Mouse (Mus musculus): ENCODE measurements around the gene Slc3a2.

DNA sequence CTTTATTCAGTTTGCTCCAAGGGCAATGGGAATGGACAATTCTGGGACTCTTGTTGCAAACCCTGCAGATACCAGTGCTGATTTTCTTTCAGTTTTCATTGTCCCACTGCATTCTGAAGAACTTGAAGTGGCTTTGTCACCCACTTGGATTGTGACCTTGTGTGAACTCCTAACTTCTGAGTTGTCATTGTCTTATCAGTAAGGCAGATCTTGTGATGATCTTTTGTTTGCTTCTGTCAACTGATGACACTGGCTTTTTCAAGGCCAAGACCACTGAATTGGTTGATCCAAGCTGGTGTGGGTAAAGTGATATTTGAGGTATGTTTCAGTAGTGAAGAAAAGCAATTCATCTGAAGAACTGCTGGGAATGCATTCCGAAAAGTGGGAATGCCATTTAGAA lies 22.2 kb upstream of the Slc3a2 start:
- TF ChIP-seq POLR2A (IDR thresholded peaks at IDR 0.05; ENCODE audit: borderline replicate concordance, insufficient read depth, low read length): no peak
- TF ChIP-seq CTCF (IDR thresholded peaks at IDR 0.05; ENCODE audit: borderline replicate concordance, insufficient read depth, low read depth, low read length): no peak
